17 mouse cellular contexts compared by ENCODE assay signal in genomic region chr9:49276542-49277334, GRCm38 (mm10). TPM values are rescaled to one million over a fixed set of nuclear protein-coding genes. Genes with fewer than 3 reads are reported as not detected.
"Had no signal": no experiment of that assay in that cellular context is flagged by ENCODE, and none has a peak within 500 bp of the region (broad histone marks: within the 10 kb centered on the region; RNA-seq: fewer than 3 reads in every experiment).

No protein-coding gene starts in this region.

- ATAC-seq: inflammation-experienced regulatory T-cells, adult 6 months; intestine, postnatal 0 days; midbrain, embryonic 15.5 days had no signal

- H3K4me2 ChIP-seq: limb, embryonic 12.5 days; midbrain, embryonic 15.5 days; neural tube, embryonic 12.5 days; stomach, embryonic 15.5 days had no signal

- DNase-seq: kidney, adult 8-10 months; kidney, postnatal 25 days; liver; right cerebral cortex, postnatal 14 days; thymus, adult 2 months; thymus, postnatal 25 days had no signal

- H3K27ac ChIP-seq: limb, embryonic 12.5 days; liver, embryonic 14.5 days; midbrain, embryonic 15.5 days; neural tube, embryonic 12.5 days; stomach, embryonic 15.5 days had no signal

- H3K9me3 ChIP-seq: limb, embryonic 12.5 days; midbrain, embryonic 15.5 days; neural tube, embryonic 12.5 days; stomach, embryonic 15.5 days had no signal

- H3K9ac ChIP-seq: limb, embryonic 12.5 days; liver, embryonic 14.5 days; midbrain, embryonic 15.5 days; neural tube, embryonic 12.5 days; stomach, embryonic 15.5 days had no signal

- H3K36me3 ChIP-seq: limb, embryonic 12.5 days; midbrain, embryonic 15.5 days; neural tube, embryonic 12.5 days; stomach, embryonic 15.5 days had no signal

- H3K4me1 ChIP-seq: limb, embryonic 12.5 days; midbrain, embryonic 15.5 days; neural tube, embryonic 12.5 days; stomach, embryonic 15.5 days had no signal

- H3K4me3 ChIP-seq: limb, embryonic 12.5 days; midbrain, embryonic 15.5 days; neural tube, embryonic 12.5 days; stomach, embryonic 15.5 days had no signal

- H3K27me3 ChIP-seq: limb, embryonic 12.5 days; midbrain, embryonic 15.5 days; neural tube, embryonic 12.5 days; stomach, embryonic 15.5 days had no signal

RNA-seq across cellular contexts. Expression of gene Gm4894, which starts 26.4 kb away (rescaled TPM):
- polyA plus RNA-seq: inflammation-experienced regulatory T-cells, adult 6 months; intestine, postnatal 0 days; kidney, embryonic 16.5 days; limb, embryonic 12.5 days; liver, embryonic 14.5 days; midbrain, embryonic 15.5 days; neural tube, embryonic 12.5 days; spleen, adult 2 months; stomach, embryonic 15.5 days; testis, adult 2 months; urinary bladder, adult 2 months had no signal
